Mouse (Mus musculus): ENCODE results near the gene Lgals8.

GRCm38 (mm10) chr13:12412016-12412415 is 52.7 kb downstream of the Lgals8 start:
- no peak for TF ChIP-seq CTCF (IDR thresholded peaks at IDR 0.05)
- TF ChIP-seq EP300 (IDR thresholded peaks at IDR 0.05) = no peak

All from lung, postnatal 0 days (tissue).